Mouse (Mus musculus): ENCODE measurements around the gene Rassf9. TPM values are rescaled to one million over a fixed set of nuclear protein-coding genes. Genes with fewer than 3 reads are reported as not detected.
A peak's percentile ranks its signal among the peaks of the same experiment; 100 is the strongest.

Rassf9 gene
- total and polyA plus RNA-seq, 2 experiments from 2014 or later = 2.6 to 2.7 TPM

GRCm38 (mm10) chr10:102514159-102514558 is 2.1 kb downstream of the Rassf9 start:
- no peak for TF ChIP-seq CTCF (IDR thresholded peaks at IDR 0.05; ENCODE audit: low read depth)
- DNase-seq (no peak), ATAC-seq (no peak)
- no peaks in the 10 kb centered on the region for H3K4me1 ChIP-seq (ENCODE audit: insufficient read depth)
- no peak overlapping the region for H3K4me2 ChIP-seq (ENCODE audit: low read depth)
- no peak overlapping the region for H3K27ac ChIP-seq (ENCODE audit: low read depth, low read length)
- H3K27me3 ChIP-seq (ENCODE audit: insufficient read depth, low read length) = no peaks in the 10 kb centered on the region
- WGBS = 37% methylated on average over 1 of the region's 1 CpGs
- H3K9ac ChIP-seq = no peak overlapping the region
- no peaks in the 10 kb centered on the region for H3K9me3 ChIP-seq (ENCODE audit: low read length)
- no peak overlapping the region for H3K4me3 ChIP-seq (ENCODE audit: low read depth, low read length)
- H3K36me3 ChIP-seq (ENCODE audit: insufficient read depth) = no peaks in the 10 kb centered on the region

GRCm38 (mm10) chr10:102527901-102528300 is 15.9 kb downstream of the Rassf9 start:
- ATAC-seq = no peak
- Histone ChIP-seq H3K9me3 (ENCODE audit: low read length) (no peaks in the 10 kb centered on the region), H3K4me2 (ENCODE audit: low read depth) (no peak overlapping the region), H3K27ac (ENCODE audit: low read depth, low read length) (no peak overlapping the region), H3K4me1 (ENCODE audit: insufficient read depth) (no peaks in the 10 kb centered on the region), H3K9ac (no peak overlapping the region), H3K4me3 (ENCODE audit: low read depth, low read length) (no peak overlapping the region), H3K36me3 (ENCODE audit: insufficient read depth) (no peaks in the 10 kb centered on the region), H3K27me3 (ENCODE audit: insufficient read depth, low read length) (no peaks in the 10 kb centered on the region)
- WGBS = 83% methylated on average over 3 of the region's 3 CpGs
- no peak for TF ChIP-seq CTCF (IDR thresholded peaks at IDR 0.05; ENCODE audit: low read depth)
- DNase-seq = no peak

- no peaks in the 10 kb centered on the region for H3K36me3 ChIP-seq (ENCODE audit: insufficient read depth)
- no peaks in the 10 kb centered on the region for H3K27me3 ChIP-seq (ENCODE audit: insufficient read depth, low read length)
- no peak overlapping the region for H3K27ac ChIP-seq (ENCODE audit: low read depth, low read length)
- H3K9ac ChIP-seq = no peak overlapping the region
- H3K4me2 ChIP-seq (ENCODE audit: low read depth) = no peak overlapping the region
- H3K4me3 ChIP-seq (ENCODE audit: low read depth, low read length) = no peak overlapping the region
- no peaks in the 10 kb centered on the region for H3K9me3 ChIP-seq (ENCODE audit: low read length)
- no peak for TF ChIP-seq CTCF (IDR thresholded peaks at IDR 0.05; ENCODE audit: low read depth)
- DNase-seq = no peak
- 66% methylated on average over 4 of the region's 4 CpGs for WGBS
- no peaks in the 10 kb centered on the region for H3K4me1 ChIP-seq (ENCODE audit: insufficient read depth)
- ATAC-seq = no peak
Measured at GRCm38 (mm10) chr10:102553941-102554340, 41.9 kb downstream of the Rassf9 start.

GRCm38 (mm10) chr10:102562488-102562887 is 50.5 kb downstream of the Rassf9 start:
- no peaks in the 10 kb centered on the region for H3K9me3 ChIP-seq (ENCODE audit: low read length)
- no peaks in the 10 kb centered on the region for H3K4me1 ChIP-seq (ENCODE audit: insufficient read depth)
- no peak overlapping the region for H3K4me2 ChIP-seq (ENCODE audit: low read depth)
- DNase-seq (no peak), ATAC-seq (no peak)
- WGBS = 44% methylated on average over 1 of the region's 1 CpGs
- H3K36me3 ChIP-seq (ENCODE audit: insufficient read depth) = no peaks in the 10 kb centered on the region
- H3K9ac ChIP-seq = no peak overlapping the region
- no peak overlapping the region for H3K4me3 ChIP-seq (ENCODE audit: low read depth, low read length)
- TF ChIP-seq CTCF (IDR thresholded peaks at IDR 0.05; ENCODE audit: low read depth) = no peak
- H3K27me3 ChIP-seq (ENCODE audit: insufficient read depth, low read length) = no peaks in the 10 kb centered on the region
- H3K27ac ChIP-seq (ENCODE audit: low read depth, low read length) = no peak overlapping the region

- Histone ChIP-seq H3K27ac (ENCODE audit: low read depth, low read length) (no peak overlapping the region), H3K27me3 (ENCODE audit: insufficient read depth, low read length) (no peaks in the 10 kb centered on the region), H3K36me3 (ENCODE audit: insufficient read depth) (no peaks in the 10 kb centered on the region), H3K4me3 (ENCODE audit: low read depth, low read length) (no peak overlapping the region), H3K9ac (no peak overlapping the region), H3K9me3 (ENCODE audit: low read length) (no peaks in the 10 kb centered on the region), H3K4me1 (ENCODE audit: insufficient read depth) (no peaks in the 10 kb centered on the region), H3K4me2 (ENCODE audit: low read depth) (no peak overlapping the region)
- WGBS = 94% methylated on average over 3 of the region's 3 CpGs
- TF ChIP-seq CTCF (IDR thresholded peaks at IDR 0.05; ENCODE audit: low read depth) = no peak
- DNase-seq (no peak), ATAC-seq (no peak)
Measured at GRCm38 (mm10) chr10:102577970-102578369, 65.9 kb downstream of the Rassf9 start.

GRCm38 (mm10) chr10:102594306-102594705 is 82.3 kb downstream of the Rassf9 start:
- Histone ChIP-seq H3K27ac (ENCODE audit: low read depth, low read length) (no peak overlapping the region), H3K4me2 (ENCODE audit: low read depth) (no peak overlapping the region), H3K4me3 (ENCODE audit: low read depth, low read length) (no peak overlapping the region), H3K9me3 (ENCODE audit: low read length) (no peaks in the 10 kb centered on the region), H3K27me3 (ENCODE audit: insufficient read depth, low read length) (no peaks in the 10 kb centered on the region), H3K9ac (no peak overlapping the region), H3K36me3 (ENCODE audit: insufficient read depth) (no peaks in the 10 kb centered on the region), H3K4me1 (ENCODE audit: insufficient read depth) (no peaks in the 10 kb centered on the region)
- 61% methylated on average over 2 of the region's 2 CpGs for WGBS
- TF ChIP-seq CTCF (IDR thresholded peaks at IDR 0.05; ENCODE audit: low read depth) = no peak
- DNase-seq = peak; percentile 66
- ATAC-seq = peak; percentile 94

Other genes with a start within 250 kb of the Rassf9 start
- gene Nts, start 21.7 kb upstream of the Rassf9 start, total RNA-seq (2014; rRNA removed) = 70.8 and 102 TPM in 2 replicates
- 141 and 143 TPM in 2 replicates for gene Nts, start 21.7 kb upstream of the Rassf9 start, polyA plus RNA-seq (2015; fragmentation: Nextera tagmentation; extraction: Ambion mirVana)